Comparison of ENCODE assay signal across 9 mouse cellular contexts in the genomic region with DNA sequence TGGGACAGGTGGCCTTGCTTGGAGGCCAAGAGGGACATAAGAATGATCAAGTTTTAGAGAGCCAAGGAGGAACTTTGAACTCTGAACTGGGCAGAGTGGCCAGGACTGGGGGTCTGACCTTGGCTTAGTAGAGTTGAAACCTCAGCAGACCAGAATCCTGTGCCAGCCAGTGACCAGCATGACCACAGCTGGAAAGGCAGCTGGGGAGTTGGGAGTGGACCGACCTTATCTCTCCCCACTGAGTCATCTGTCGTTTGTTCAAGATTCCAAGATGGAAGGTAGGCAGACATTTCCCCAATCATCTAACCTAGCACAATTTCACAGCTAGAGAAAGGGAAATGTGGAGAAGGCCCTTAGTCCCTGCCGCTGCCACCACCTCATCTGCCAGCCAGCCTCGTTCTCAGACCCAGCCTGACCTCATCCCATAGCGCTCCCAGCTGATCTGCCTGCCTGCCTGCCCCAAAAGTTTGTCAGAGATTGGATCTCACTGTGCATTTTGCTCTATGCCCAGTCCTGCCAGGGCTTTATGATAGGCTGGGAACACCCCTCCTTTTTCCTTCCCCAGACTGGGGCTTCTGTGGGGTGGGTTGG. TPM values are rescaled to one million over a fixed set of nuclear protein-coding genes. Genes with fewer than 3 reads are reported as not detected.
DNase-seq lines count a peak whose midpoint lies in the region; ATAC-seq and TF ChIP-seq lines count a peak whose summit lies in the region.
"Had no signal": no experiment of that assay in that cellular context is flagged by ENCODE, and none has a peak within 500 bp of the region (broad histone marks: within the 10 kb centered on the region; RNA-seq: fewer than 3 reads in every experiment).

No protein-coding gene starts in this region.

- no peaks in the 10 kb centered on the region for H3K27me3 ChIP-seq in kidney, postnatal 0 days (ENCODE audit: insufficient read depth, low read length)
- peaks cover 11% of the 10 kb centered on the region for H3K27me3 ChIP-seq in intestine, embryonic 14.5 days (replicated peaks; ENCODE audit: control insufficient read depth, insufficient read depth, low read length)
- peaks cover 16% of the 10 kb centered on the region for H3K27me3 ChIP-seq in neural tube, embryonic 12.5 days (replicated peaks)

- peak overlapping the region; percentile 14; the same call in 1 of the 2 replicates for H3K4me3 ChIP-seq in kidney, postnatal 0 days (replicated peaks; ENCODE audit: low read depth, low read length)
- H3K4me3 ChIP-seq in intestine, embryonic 14.5 days (ENCODE audit: low read depth, low read length): no peak overlapping the region
- 0 out of 2 replicates have a peak overlapping the region, but pooled peaks have one; percentile 11 for H3K4me3 ChIP-seq in neural tube, embryonic 12.5 days
- H3K4me3 ChIP-seq: erythroblast, embryonic 14.5 days had no signal

- H3K4me1 ChIP-seq in kidney, postnatal 0 days (replicated peaks; ENCODE audit: insufficient read depth, low read length): peaks cover 8% of the 10 kb centered on the region; the same call in 1 of the 2 replicates
- peaks cover 28% of the 10 kb centered on the region for H3K4me1 ChIP-seq in intestine, embryonic 14.5 days (replicated peaks; ENCODE audit: control insufficient read depth, insufficient read depth, low read length)
- H3K4me1 ChIP-seq in neural tube, embryonic 12.5 days: peaks cover 47% of the 10 kb centered on the region

- H3K27ac ChIP-seq in kidney, postnatal 0 days: no peak overlapping the region
- H3K27ac ChIP-seq in intestine, embryonic 14.5 days (ENCODE audit: low read depth): no peak overlapping the region
- peak overlapping the region; percentile 44; the same call in 1 of the 2 replicates for H3K27ac ChIP-seq in neural tube, embryonic 12.5 days

- 30% methylated on average over 5 of the region's 5 CpGs for WGBS in kidney, postnatal 0 days
- 32% methylated on average over 5 of the region's 5 CpGs for WGBS in intestine, embryonic 14.5 days
- WGBS in neural tube, embryonic 12.5 days: 31% methylated on average over 5 of the region's 5 CpGs

- no peak for TF ChIP-seq CTCF in kidney, postnatal 0 days (IDR thresholded peaks at IDR 0.05; ENCODE audit: low read depth)

- no peaks in the 10 kb centered on the region for H3K36me3 ChIP-seq in kidney, postnatal 0 days (ENCODE audit: insufficient read depth, low read length)
- no peaks in the 10 kb centered on the region for H3K36me3 ChIP-seq in intestine, embryonic 14.5 days (ENCODE audit: control insufficient read depth, insufficient read depth, low read length)
- no peaks in the 10 kb centered on the region for H3K36me3 ChIP-seq in neural tube, embryonic 12.5 days

- no peak overlapping the region for H3K9ac ChIP-seq in kidney, postnatal 0 days (ENCODE audit: low read depth, low read length)
- H3K9ac ChIP-seq in intestine, embryonic 14.5 days (ENCODE audit: low read length): no peak overlapping the region
- no peak overlapping the region for H3K9ac ChIP-seq in neural tube, embryonic 12.5 days

- DNase-seq in kidney, postnatal 0 days (ENCODE audit: low spot score): no peak
- DNase-seq in kidney, adult 11 months: no peak
- peak; percentile 35 for DNase-seq in adrenal gland, postnatal 25 days
- no peak for DNase-seq in intestine, embryonic 14.5 days (ENCODE audit: low spot score)
- DNase-seq in gastrocnemius, adult 18-20 months (ENCODE audit: low spot score): no peak
- no peak for DNase-seq in left cerebral cortex, postnatal 25 days (ENCODE audit: low spot score in 2 of 2)

- peak overlapping the region; percentile 52 for H3K4me2 ChIP-seq in kidney, postnatal 0 days (ENCODE audit: low read length)
- H3K4me2 ChIP-seq in intestine, embryonic 14.5 days (ENCODE audit: low read length): peak overlapping the region; percentile 51
- peak overlapping the region; percentile 53 for H3K4me2 ChIP-seq in neural tube, embryonic 12.5 days (replicated peaks)

- ATAC-seq in kidney, postnatal 0 days (replicated peaks; ENCODE audit: low FRiP score, low read depth): no peak
- no peak for ATAC-seq in intestine, embryonic 14.5 days (replicated peaks; ENCODE audit: low FRiP score, low TSS enrichment, low read depth)
- peak; percentile 14; the same call in 1 of the 2 replicates for ATAC-seq in neural tube, embryonic 12.5 days (ENCODE audit: low FRiP score, low read depth)
- no peak for ATAC-seq in erythroid progenitor cell, adult 5-6 weeks (replicated peaks; ENCODE audit: low FRiP score, poor library complexity, severe bottlenecking)

- intact Hi-C loops in left cerebral cortex, postnatal 25 days (cut with DNase I): no loop called here

- H3K9me3 ChIP-seq in kidney, postnatal 0 days (replicated peaks; ENCODE audit: low read length): no peaks in the 10 kb centered on the region
- H3K9me3 ChIP-seq in intestine, embryonic 14.5 days (ENCODE audit: control insufficient read depth, low read length): no peaks in the 10 kb centered on the region
- no peaks in the 10 kb centered on the region for H3K9me3 ChIP-seq in neural tube, embryonic 12.5 days

RNA-seq across cellular contexts. Expression of a gene that starts 53.1 kb away (rescaled TPM):
- polyA plus RNA-seq in kidney, postnatal 0 days (2015; fragmentation: Nextera tagmentation; extraction: Ambion mirVana): 29.5 and 33.8 TPM in 2 replicates
- total RNA-seq in adrenal gland, postnatal 25 days (2021): 32.8 and 42.6 TPM in 2 replicates
- 38.0 and 48.0 TPM in 2 replicates for polyA plus RNA-seq in intestine, embryonic 14.5 days (2014; fragmentation: Nextera tagmentation; extraction: Ambion mirVana)
- 70.0 and 70.5 TPM in 2 replicates for polyA plus RNA-seq in neural tube, embryonic 12.5 days (2016; fragmentation: Nextera tagmentation; extraction: Ambion mirVana)
- 10 to 100 TPM; 23.8 to 28.3 TPM for total RNA-seq in gastrocnemius, adult 18-20 months (2021)
- total RNA-seq in left cerebral cortex, postnatal 25 days (2021): 100 to 1,000 TPM; 105 to 107 TPM
- total RNA-seq in erythroid progenitor cell, adult 5-6 weeks (2015; ENCODE audit: low replicate concordance): 130 and 155 TPM in 2 replicates
- total RNA-seq in erythroid progenitor cell, adult 5-6 weeks (2017; ENCODE audit: low replicate concordance): 235 and 268 TPM in 2 replicates
